Mouse (Mus musculus) CD4-positive helper T cell, adult 2 months (primary cell): Measurements from ENCODE around the gene Snd1.

Source experiments
- DNase-seq: peaks from one replicate; pipeline ENCODE4 v3.0.0-alpha.2; 2012; ENCODE audit warnings: low read depth, missing footprints, low spot score

The Snd1 gene

DNA sequence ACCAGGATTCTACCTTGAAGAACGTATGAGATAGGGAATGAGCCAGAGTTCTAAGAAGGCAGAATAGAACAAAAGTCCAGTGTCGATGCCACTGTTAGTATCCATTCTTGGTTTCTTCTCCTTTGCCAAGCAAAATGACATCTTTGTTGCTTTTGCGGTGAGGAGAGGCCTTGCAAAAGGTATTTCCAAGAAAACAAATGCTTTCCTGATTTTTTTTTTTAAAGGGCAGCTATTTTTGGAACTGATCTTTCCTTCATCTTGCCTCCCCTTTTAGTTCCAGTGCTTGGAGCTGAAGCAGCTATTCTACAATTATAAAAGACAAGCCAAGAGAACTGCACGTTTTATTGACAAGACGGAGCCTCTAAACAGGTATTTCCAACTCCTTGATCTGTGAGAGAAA lies at the start of gene Snd1:
Gene Snd1, plus strand, starts transcription at position 301 of the 400 bp plus-strand sequence.
- DNase-seq: no peak

DNA sequence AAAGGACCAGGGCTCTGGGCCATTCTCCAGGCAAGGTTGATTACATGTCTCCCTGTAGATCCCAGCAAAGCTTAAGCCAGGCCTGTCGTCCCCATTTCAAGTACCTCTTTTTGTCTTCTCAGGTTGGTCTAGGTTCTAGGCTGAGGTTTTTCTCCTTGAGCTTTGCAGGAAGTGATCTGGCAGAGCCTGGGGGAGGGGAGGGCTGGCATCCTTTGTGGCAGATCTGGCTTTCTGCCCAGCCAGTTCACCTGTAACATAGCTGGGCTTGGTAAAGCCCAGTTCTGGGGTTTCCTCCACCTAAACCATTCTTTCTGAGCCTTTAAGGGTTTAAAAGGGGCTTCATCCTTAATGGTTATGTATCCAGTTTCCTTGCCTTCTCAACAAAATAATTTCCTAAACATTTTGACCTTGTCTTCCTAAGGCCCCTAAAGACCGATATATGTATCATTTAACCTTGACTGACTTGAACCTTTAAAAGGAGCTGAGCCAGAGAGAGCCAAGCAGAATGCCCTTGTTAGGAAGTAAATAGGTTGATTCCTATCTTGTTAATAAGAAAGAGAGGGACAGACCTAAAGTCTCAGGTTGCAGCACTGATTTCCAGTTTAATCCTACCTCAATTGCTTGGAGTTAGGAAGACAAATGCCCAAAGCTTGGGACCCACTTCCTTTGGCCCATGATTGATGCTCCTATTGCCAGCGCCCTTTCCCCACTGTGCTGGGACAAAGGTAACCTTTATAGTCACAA lies 47.7 kb upstream of the Snd1 start, which contains the start of gene Fscn3:
Gene Fscn3, plus strand, starts transcription at position 694 of the 744 bp plus-strand sequence.
- DNase-seq: peak; percentile 73

DNA sequence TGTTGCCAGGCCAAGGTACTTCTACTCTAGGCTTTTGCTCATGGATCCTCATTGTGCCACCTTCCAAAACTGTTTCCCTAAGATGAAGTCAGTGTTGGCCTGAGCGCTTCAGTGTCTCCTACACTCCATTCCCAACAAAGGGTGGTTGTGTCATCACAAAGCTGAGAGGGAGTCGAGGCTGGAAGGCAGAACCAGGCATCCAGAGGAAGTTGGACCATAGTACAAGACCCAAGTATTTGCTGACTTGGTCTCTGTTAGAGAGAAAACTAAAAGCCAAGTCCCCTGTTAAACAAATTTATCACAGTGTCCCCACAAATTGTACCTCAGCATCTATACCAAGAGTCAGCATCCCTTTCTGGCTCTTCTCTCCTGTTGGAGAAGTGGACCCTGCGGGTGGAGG lies 46.6 kb upstream of the Snd1 start, which contains the start of gene Gcc1:
Gene Gcc1, minus strand, starts transcription at position 101 of the 400 bp plus-strand sequence.
- DNase-seq: no peak

DNA sequence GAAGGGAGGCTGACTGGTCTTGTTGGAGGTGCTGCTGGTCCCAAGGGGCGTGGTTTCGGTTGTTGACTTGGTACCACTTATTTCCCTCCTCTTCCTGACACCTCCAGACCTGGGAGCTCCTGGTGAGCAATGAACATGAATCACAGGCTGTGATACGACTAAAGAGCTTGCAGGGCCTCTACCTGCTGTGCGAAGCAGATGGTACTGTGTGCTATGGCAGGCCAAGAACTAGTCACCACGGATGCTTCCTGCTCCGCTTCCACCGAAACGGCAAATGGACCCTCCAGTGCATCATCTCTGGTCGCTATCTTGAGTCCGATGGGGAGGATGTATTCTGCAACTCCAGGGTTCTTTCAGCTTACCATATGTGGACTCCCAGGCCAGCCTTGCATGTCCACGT lies 45.1 kb upstream of the Snd1 start:
- DNase-seq: no peak

DNA sequence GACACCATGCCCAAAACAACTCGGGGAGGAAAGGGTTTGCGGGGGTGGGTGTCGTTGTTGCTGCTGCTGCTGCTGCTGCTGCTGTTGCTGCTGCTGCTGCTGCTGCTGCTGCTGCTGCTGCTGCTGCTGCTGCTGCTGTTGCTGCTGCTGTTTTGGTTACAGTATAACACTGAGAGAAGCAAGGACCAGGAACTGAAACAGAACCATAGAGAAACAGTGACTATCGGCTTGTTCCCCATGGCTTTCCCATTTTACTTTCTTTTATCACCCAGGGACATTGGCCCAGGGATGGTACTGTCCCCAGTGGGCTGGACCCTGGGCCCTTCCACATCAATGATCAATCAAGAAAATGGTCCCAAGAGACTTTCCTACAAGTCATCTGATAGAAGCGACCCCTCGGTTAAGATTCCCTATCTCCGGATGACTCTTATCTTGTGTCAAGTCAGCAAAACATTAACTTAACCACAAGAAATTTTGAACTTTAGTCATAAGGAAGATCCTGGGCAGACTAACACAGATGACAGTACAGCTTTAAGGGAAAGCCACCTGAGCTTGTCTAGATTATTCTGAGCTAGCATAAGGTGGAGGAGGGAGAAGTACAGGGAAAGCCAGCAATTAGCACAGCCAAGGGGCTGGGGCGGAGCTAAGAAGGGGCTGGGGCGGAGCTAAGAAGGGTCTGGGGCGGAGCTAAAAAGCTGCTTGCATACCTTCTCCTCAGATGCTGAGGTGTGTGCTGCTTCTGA lies 44.0 kb upstream of the Snd1 start:
- DNase-seq: no peak

DNA sequence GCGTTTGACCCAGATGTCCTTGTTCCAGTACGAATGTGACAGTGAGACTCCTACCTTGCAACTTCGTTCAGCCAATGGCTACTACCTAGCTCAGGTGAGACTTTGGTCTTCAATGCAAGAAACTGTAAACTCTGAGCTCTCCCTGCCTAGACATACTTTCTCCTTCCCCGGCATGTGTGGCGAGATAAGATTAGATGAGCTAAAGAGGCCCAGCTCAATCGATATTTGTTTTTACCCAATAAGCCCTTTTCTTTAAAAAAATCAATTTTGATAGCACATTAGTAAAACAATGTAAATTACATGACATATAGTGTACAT lies 43.4 kb upstream of the Snd1 start:
- no peak for DNase-seq

DNA sequence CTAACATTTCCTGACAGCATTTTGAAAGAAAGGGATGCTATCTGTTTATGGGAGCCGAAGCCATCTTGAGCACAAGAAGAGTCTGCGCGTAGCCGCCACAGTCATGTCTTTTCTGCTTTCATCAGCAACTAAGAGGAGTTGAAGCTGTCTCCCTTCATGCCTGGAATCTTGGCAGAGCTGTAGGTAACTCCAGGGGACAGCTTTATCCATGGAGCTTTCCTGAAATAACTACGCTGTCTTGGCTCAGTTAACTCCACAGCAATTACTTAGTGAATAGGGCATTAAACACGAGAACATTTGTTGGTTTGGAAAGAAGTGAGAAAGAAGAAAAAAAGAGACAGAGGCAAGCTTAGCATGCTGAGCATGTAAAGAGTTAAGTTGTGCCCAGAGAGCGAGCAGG lies 27.0 kb upstream of the Snd1 start:
- DNase-seq: no peak

DNA sequence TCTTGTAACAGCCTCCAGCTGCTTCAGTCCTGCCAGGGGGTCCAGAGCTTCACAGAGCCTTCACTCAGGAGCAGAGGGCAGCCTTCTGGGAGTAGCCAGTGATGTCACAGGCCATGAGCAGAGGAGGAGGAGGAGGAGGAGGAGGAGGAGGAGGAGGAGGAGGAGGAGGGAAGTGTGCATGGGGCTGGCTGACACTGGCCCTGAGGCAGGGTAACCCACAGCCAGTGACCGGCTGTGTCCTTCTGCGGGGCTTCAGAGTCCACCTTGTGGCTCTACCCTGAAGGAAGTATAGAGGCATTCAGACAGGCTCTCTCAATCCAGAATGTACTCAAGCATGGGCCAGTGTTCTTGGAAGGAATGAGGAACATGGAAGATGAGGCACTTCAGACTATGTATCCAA lies 25.7 kb upstream of the Snd1 start, which contains the start of gene Pax4:
Gene Pax4, minus strand, starts transcription at position 101 of the 400 bp plus-strand sequence.
- no peak for DNase-seq

DNA sequence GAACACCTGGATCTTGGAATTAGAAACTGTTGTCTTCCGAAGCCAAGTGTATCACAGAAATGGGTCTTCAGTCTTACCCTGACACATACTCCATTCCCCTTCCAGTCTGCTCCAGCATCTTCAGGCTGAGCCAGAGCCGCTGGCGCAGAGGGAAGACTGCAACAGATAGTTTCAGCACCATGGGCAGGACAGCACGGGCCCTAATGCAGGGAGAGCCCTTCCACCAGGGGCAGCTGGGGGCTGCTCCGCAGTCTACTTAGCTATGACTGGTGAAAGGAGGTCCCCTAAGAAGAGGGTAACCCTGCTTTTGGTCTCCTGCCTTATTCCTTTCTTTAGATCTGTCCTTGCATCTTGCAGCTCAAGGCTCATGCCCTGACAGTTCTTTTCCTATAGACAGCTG lies 24.5 kb upstream of the Snd1 start:
- no peak for DNase-seq

DNA sequence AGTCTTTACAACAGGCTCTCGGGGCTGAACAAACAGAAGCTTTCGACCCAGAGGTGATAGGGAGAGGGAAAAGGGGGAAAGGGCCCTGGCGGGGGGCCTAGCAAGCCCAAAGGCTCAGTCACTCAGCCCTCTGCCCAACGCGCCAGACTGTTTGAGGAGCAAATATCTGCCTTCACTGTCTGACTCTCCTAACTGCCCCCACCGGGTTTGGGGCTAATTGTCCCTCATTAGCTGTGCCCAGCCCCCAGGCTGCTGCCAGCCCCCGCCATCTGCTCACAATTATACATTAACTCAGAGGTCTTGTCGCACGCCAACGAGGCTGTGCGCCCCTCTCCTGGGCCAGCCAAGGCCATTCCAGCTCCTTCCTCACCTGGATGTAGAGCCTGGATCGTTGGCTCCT lies 24.0 kb upstream of the Snd1 start:
- DNase-seq: no peak

DNA sequence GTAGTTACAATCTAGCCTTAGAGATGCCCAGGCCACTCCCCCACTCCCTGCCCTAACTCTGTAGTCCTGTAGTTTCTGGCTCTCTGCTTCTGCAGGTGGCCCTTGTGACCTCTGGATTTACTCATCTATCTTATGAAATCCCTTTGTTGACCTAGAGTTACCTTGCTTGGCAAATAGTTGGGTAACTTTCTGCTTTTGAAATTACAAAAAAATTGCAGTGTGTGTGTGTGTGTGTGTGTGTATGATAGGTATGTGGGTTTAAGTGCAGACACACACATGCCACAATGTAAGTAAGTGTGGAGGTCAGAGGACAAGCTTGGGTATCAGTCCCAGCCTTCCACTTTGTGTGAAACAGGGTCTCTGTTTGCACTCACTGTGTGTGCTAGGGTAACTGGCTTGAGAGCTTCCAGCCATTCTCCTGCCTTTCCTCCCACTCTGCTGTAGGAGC lies 15.7 kb upstream of the Snd1 start:
- no peak for DNase-seq

DNA sequence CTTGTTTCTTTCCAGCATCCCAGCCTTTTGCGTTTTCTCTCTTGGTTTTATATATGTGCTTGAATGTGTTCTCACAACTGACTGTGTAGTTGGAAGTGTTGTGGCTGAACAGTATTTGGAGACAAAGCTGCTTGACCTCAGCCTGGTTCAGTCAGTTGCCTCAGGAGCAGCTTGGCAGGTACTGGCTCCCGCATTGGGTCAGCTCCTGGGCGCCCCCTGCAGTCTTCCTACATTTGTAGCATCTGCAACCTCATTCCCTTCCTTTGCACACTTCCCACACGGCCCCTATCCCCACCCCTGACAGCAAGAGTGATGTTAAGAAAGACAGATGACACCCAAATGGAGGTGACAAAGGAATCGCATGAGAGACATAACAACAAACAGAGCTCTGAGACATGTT lies 14.4 kb upstream of the Snd1 start:
- DNase-seq: peak; percentile 43

DNA sequence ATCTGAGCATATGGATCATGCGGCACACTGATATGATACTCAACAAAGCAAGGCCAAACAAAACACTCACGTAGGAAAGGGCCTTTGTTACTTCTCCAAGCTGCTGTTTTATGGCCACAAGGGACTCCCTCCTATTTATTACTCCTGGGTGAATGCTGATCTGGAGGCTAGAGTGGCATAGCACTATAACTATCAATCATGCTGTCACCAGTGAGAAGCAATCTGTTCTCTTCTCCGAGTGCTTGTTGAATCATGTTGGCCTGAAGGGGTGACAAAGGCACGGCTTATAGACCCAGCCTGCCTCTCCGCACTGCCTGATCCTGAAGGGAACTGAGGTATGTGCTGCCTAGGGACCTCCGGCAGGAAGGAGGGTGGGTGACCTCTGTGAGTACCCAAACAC lies 10.3 kb upstream of the Snd1 start:
- DNase-seq: no peak

DNA sequence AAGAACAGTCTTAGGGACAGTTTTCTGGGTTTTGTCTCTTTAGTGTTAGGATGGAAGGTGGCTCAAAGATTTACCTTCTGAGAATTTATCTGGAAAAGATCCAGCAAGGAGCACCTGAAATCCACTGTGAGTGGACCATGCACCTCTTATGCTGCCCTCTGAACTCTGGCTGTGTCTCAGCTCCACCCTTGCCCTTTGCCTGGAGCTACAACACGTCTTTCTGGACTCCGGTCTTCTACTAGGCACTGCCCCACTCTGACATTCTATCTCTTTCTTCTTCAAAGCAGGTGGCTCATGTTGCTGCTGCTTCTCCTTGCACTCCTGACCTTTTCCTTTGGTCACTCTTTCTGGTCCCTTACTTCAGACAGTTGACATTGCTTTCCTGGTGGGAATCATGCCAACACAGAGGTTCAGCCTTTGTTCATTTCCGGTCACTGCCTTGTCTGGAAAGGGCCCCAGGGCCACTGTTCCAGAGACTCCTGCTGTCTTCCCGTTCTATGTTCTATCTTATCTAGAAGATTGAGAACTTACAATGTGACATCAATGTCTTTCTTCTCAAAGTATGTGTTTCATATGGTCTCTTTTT lies 4.8 kb upstream of the Snd1 start:
- DNase-seq: no peak

DNA sequence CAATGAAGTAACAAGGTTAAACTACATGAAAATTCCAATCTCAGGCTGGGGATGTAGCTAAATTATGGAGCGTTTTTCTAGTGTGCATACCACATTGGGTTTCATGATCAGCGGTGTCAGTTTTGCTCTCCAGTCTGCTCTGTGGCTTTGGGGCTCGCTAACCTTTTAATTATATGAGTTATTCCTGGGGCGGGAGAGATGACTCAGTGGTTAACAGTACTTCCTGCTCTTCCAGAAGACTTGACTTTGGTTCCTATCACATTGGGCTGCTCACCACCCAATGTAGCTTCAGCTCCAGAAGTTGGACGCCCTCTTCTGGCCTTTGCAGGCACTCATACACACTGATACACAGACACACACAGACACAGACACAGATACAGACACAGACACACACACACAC lies 4.3 kb upstream of the Snd1 start:
- DNase-seq: no peak

DNA sequence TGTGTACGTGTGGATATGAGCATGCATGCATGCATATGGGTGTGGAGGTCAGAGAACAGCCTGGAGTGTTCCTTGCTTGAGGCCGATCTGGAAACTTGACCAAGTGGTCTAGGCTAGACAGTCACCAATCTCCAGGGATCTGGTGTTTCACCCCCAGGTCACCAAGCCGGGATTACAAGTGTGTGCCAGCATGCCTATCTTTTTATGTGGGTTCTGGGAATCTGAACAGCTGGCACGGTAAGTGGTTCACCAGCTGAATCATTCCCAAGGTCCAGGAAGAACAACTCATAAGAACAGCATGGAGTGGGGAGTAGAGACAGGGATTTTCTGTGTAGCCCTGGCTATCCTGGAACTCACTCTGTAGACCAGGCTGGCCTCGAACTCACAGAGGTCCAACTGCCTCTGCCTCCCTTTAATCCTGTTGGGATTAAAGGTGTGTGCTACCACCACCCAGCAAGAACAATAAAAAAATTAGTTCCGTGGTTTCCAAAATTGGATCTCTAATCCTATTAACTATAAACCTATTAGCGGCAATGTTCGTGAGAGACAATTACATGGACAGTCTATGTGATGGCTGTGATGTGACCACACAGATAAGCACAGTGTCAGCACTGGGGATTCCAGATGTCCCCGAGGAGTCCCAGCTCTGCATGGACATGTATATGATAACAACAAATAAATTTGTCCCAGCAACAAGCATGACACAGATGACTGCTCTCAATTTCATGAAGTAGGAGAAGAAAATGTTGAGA lies 3.5 kb upstream of the Snd1 start:
- no peak for DNase-seq

DNA sequence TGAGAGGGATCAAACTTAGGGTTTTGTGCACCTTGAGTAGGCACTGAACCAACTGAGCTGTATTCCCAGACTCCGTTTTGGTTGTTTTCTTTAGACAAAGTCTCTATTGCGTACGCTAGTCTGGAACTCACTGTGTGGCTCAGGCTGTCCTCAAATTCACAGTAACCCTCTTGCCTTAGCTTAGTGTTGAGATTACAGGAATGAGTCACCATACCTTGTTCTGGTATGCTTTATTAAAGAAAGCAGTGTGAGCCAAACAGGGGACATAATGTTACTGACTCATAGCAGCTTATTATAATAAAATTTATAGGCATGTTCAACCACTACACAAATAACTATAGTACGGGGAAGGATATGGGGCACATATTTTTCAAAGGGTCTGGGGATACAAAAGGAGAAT lies 728 bp upstream of the Snd1 start:
- no peak for DNase-seq

DNA sequence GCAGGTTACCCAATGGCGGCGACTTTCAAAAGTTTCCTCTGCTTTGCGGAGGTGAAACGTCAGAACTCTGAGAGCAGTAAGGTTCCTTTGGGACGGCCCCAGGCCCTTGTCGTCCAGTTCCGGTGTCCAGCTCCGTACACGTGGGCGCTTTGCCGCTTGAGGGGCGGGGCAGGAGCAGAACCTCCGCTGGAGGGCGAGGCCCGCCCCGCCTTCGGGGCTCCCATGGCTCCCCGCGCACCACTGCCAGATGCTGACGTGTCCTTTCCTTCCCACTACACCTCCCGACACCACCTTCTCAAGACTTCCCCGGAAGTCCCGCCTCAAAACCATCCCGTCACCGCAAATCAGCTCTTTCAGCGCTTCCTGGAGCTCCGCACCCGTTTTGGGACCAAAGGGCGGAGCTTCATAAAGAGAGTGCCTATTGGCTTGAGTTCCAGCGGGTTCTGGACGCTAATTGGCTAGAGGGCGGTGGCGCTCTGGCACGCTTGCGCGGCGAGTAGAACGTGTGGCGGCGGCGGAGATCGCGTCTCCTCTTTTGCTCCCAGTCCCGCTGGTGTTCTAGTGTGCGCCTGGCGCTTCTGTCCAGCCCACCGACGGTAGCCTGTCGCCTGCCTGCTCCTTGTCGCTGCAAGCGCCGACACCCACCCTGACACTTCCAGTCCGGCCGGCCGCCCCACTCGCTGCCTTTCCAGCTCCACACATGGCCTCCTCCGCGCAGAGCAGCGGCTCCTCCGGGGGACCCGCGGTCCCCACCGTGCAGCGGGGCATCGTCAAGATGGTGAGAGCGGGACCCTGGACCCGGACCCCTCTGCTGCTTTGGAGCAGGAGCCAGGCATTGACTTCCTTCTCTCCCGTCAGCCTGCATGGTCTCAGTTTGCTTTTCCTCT lies 5.2 kb downstream of the Snd1 start:
- peak; percentile 100 for DNase-seq

DNA sequence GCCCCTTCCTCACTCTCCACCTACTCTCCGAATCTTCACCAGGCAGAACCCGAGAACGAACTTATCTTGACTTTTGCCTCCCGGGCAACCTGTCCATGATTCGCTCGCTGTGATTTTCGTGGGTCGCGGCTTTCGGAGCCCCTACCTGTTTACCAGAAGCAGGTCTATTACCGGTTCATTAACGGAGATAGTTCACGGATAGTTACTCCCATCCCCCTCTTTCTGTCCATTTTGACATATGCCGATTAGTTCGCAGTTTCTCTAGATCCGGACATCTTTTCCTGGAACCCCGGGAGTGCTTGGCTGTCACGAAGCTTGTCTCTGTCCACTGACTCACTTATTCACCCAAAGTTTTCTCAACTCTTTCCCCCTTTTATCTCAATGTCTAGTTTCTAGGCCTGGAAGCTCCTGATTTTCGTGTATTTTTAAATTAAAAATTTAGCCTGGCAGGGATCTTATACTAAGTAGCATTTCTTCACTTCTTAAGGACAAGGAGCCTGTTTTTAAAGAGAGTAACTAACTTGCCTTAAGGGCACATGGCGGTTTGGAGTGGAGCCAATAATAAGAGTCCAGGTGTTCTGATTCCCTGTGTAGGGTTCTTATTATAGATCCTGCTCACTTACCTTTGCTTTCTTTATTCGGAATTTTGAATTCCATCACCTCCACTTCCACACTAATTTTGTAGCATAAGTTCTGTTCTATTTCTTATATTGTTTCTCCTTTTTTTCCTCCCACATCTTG lies 6.0 kb downstream of the Snd1 start:
- DNase-seq: no peak

DNA sequence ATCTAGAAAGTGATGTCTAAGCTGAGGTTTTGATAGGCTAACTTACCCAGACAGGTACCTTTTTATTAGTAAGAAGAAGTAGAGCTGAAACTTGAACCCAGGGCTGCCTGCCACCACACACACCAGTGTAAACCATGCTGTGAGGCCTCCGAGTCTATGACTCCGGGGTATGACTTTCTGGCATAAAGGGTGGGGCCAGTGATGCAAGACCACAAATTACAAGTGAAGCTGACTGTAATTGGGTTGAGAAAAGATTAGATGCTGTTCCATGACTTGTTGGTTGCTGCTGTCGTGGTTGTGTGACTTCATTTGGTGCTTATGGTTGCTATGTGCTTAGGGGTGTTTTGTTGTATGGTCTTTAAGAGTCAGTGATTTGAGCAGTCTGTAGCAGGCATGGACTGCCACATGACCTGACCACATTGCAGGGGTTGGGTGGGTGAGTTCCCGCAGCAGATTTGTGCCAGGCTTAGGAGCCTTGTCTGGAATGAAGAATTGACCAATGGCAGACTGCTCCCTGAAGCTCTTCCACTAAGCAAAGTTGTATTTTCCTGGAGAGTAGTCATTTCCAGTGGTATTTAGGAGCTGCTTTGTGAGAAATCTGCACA lies 7.9 kb downstream of the Snd1 start:
- DNase-seq: peak; percentile 31
